Mouse (Mus musculus) lung, adult 2 months (tissue): Measurements from ENCODE around the gene Sh2d4b.

Experiments
- CTCF ChIP-seq: fragments of 200-500 bp; IDR thresholded peaks from 2 replicates; pipeline ENCODE4 v1.5.1; 2011; ENCODE audit warnings: mild to moderate bottlenecking, low read length, control low read depth; ENCODE audit not compliant: insufficient read depth
- POLR2A ChIP-seq: fragments of 200-500 bp; IDR thresholded peaks from 2 replicates; pipeline ENCODE4 v1.6.1; 2011; ENCODE audit warnings: low read depth, mild to moderate bottlenecking, control low read depth, low read length, borderline replicate concordance; ENCODE audit errors: extremely low read depth

GRCm38 (mm10) chr14:40818051-40818450 is 75.0 kb downstream of the Sh2d4b start:
- TF ChIP-seq CTCF = no peak
- TF ChIP-seq POLR2A = no peak
